Mouse (Mus musculus): ENCODE results near the gene Gtf3c2.
A peak's percentile ranks its signal among the peaks of the same experiment; 100 is the strongest.

Gtf3c2 gene

DNA sequence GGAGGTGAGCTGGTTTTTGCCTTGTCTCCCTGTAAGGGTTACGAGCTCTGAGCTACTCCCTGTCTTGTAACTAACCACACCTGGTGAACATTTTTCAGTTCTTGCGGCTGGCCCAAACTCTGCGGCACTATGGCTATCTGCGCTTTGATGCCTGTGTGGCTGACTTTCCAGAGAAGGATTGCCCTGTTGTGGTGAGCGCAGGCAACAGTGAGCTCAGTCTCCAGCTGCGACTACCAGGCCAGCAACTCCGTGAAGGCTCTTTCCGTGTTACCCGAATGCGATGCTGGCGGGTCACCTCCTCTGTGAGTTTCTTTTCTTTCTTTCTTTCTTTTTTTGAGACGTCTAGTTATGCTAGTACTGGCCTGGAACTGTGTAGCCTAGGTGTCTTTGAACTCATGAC is 17.1 kb upstream of the Gtf3c2 start:
- no peak for DNase-seq

DNA sequence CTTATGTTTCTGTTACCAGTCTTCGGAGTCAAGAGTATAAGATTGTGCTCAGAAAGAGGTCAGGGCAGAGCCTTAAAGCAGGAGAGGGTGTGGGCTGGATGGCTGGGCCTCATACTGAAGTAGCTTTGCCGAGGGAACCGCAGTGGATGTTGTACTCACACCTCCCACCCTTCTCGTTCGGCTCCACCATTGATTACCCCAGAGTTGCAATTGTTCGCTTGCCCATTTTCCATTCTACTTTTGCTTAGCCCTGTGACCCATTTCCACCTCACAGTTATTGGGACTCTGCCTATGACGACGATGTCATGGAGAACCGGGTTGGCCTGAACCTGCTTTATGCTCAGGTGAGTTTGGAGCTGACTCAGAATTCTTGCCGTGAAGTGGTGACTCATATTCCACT is 16.3 kb upstream of the Gtf3c2 start:
- no peak for DNase-seq

- DNase-seq, result no peak
Measured at GRCm38 (mm10) chr5:31195671-31196070, 15.7 kb upstream of the Gtf3c2 start.

- no peak for DNase-seq
Measured at GRCm38 (mm10) chr5:31194486-31195485, 14.8 kb upstream of the Gtf3c2 start.

DNA sequence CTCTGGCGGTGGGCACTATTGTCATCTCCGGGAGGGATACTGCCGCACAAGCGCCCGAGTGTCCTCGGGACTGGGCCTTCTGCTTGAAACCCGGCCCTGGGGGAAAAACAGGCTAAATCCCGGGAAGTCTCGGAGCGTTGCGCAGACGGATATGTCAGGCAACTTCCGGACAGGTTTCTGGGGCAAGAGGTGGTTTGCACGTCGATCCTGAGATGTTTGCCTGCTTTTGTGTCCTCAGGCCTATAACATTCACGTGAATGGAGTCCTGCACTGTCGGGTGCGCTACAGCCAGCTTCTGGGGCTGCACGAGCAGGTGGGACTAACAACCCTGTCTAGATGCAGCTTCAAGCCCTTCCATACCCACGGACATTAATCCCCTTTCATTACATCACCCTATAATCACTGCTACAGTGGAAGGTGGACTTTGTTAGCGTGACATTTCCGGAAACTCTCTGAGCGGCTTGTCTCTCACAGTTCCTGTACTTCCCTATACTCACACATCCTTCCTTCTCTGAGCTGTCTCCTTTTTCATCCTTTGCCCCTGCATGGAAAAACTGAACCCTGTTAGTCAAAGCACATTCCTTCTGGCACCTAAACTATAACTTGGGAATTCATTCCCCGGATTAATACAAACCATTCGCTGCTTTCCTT is 13.8 kb upstream of the Gtf3c2 start:
- no peak for DNase-seq

DNA sequence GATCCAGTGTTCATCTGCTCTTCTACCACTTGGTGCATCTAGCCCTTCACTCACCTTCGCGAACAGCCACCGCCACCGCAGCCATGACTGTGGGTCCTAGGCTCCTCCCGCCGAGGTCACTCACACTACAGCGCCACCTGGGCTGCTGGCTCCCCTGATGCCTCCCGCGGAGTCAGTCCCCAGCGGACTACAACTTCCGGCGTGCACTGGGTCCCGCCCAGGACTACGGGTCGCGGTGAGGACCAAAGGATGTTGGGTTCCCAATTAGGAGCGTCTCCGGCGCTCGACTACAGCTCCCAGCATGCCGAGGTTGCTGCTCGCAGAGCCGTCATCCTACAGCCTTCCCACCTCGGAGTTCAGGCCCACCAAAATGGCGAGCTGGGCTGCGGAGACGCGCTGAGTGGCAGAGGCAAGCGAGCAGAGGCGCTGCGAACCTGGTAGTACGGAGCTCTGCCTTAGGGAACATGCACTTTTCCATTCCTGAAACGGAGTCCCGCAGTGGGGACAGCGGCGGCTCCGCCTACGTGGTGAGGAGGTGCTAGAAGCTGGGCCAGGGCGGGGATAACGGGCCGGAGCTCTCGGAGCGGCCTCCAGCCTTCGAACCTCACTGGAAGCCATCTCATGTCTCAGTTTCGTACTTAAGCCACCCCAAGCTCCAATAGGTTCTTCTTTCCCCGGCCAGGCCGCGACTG is 13.1 kb upstream of the Gtf3c2 start, which contains the start of the genes Snx17 and Eif2b4:
TSS of gene Snx17 (plus strand) at position 289 of the 692 bp plus-strand sequence.
TSS of gene Eif2b4 (minus strand) at position 492 of the 692 bp plus-strand sequence.
- peak; percentile 100 for DNase-seq

GRCm38 (mm10) chr5:31192045-31192938 is 12.3 kb upstream of the Gtf3c2 start:
- no peak for DNase-seq

GRCm38 (mm10) chr5:31190201-31190600 is 10.3 kb upstream of the Gtf3c2 start:
- no peak for DNase-seq

- no peak for DNase-seq
Measured at GRCm38 (mm10) chr5:31188223-31188840, 8.4 kb upstream of the Gtf3c2 start.

- DNase-seq, result no peak
Measured at GRCm38 (mm10) chr5:31183678-31184077, 3.7 kb upstream of the Gtf3c2 start.

- DNase-seq, result no peak
Measured at GRCm38 (mm10) chr5:31181183-31181770, 1.3 kb upstream of the Gtf3c2 start.

- no peak for DNase-seq
Measured at GRCm38 (mm10) chr5:31179301-31179765, 611 bp downstream of the Gtf3c2 start.

DNA sequence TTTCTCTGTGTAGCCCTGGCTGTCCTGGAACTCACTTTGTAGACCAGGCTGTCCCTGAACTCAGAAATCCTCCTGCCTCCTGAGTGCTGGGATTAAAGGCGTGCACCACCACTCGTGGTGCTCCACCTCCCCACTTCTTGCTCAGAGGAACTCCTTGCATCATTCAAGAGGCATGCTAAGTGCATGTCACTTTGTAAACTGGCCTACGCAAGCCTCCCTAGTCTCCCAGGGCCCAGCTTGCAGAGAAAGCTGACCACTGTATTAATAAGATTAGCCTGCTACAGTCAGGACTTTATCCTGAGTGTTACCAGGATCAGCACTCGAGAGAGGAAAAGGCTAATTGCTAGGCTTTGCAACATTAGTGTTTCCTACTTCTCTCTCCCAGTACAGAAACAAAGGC is 11.3 kb downstream of the Gtf3c2 start:
- no peak for DNase-seq

DNA sequence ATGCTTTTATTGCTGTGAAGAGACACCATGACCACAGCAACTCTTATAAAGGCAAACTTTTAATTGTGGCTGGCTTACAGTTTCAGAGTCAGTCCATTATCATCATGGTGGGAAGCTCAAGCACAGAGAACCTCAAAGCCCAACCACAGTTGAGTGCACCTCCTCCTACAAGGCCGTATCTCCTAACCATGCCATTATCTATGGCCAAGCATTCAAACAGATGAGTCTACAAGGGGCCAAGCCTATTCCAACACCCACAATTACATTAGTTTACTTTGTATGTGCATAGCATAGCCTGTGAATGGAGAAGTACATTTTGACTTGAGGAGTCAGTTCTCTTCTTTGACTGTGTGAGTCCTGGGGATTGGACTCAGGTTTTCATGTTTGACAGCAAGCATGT is 15.1 kb downstream of the Gtf3c2 start:
- no peak for DNase-seq

GRCm38 (mm10) chr5:31162462-31162861 is 17.5 kb downstream of the Gtf3c2 start:
- no peak for DNase-seq

- peak; percentile 87 for DNase-seq
Measured at GRCm38 (mm10) chr5:31154152-31154553, 25.8 kb downstream of the Gtf3c2 start, which contains the start of gene Mpv17. Gene Mpv17, minus strand, starts transcription at chr5:31154251.

GRCm38 (mm10) chr5:31153516-31154151 is 26.3 kb downstream of the Gtf3c2 start:
- DNase-seq, result no peak

DNA sequence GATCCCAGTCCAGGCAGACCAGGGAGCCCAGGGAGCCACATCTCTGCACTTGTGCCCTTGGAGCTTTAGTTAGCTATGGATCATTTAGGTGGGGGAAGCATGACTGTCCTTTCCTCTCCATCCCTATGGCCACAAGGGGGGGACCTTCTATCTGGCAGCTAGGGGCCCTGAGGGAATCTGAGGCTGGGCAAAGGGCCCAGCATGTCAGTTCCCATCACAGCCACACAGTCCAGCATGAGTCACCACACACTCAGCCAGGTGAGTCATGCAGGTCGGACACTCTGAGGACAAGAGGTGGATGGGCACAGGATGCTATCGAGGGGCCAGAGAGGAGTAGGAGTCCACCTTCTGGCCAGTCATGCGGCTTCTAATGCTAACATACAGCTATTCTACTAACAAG is 28.2 kb downstream of the Gtf3c2 start:
- DNase-seq, result no peak

DNA sequence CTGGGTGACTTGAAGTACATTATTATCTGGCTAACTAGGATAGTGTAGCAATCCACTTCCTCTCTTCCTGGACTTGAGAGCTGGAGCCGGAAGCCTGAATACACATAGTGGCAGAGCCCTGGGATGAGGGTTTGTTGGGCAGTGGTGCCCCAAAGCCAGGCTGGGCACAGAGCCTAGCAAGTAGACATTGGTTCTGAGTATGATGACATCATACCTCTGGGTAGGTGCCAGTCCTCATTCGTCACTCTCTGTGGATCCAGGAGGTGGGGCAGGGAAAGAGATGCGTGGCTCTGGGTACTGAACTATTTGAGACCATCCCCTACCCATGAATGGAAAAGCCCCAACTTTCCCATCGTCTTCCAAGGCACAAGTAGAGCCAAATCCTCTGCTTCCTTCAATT is 30.2 kb downstream of the Gtf3c2 start:
- no peak for DNase-seq

- DNase-seq, result no peak
Measured at GRCm38 (mm10) chr5:31138968-31139425, 40.9 kb downstream of the Gtf3c2 start.
